Mouse (Mus musculus) hindbrain, postnatal 0 days (tissue): ENCODE results near the gene Mb. TPM values are rescaled to one million over a fixed set of nuclear protein-coding genes. Genes with fewer than 3 reads are reported as not detected.

Source experiments
- ATAC-seq: fragments of 200-750 bp; cut with Nextera tagmentation; 2 replicates; pipeline ENCODE4 v1.8.0; 2017; ENCODE audit warnings: mild to moderate bottlenecking, moderate TSS enrichment, moderate library complexity
- DNase-seq: peaks from one replicate; pipeline ENCODE4 v3.0.0-alpha.2; 2015; ENCODE audit warnings: low spot score
- H3K27ac ChIP-seq: fragments of 300-500 bp; sonication (generic); 2 replicates; pipeline ENCODE4 v1.5.1; 2014; ENCODE audit warnings: mild to moderate bottlenecking
- H3K27me3 ChIP-seq: fragments of 300-500 bp; sonication (generic); 2 replicates; pipeline ENCODE4 v1.6.1; 2014; ENCODE audit warnings: low read length, mixed read lengths; ENCODE audit not compliant: insufficient read depth
- H3K36me3 ChIP-seq: fragments of 300-500 bp; sonication (generic); 2 replicates; pipeline ENCODE4 v1.6.1; 2014; ENCODE audit warnings: low read length, mixed read lengths; ENCODE audit not compliant: insufficient read depth
- H3K4me1 ChIP-seq: fragments of 300-500 bp; sonication (generic); 2 replicates; pipeline ENCODE4 v1.6.1; 2014; ENCODE audit warnings: antibody characterized with exemption, low read length, mixed read lengths; ENCODE audit not compliant: insufficient read depth
- H3K4me2 ChIP-seq: fragments of 300-500 bp; sonication (generic); 2 replicates; pipeline ENCODE4 v1.6.1; 2014; ENCODE audit warnings: low read depth, mild to moderate bottlenecking, low read length, moderate library complexity, mixed read lengths
- H3K4me3 ChIP-seq: fragments of 300-500 bp; sonication (generic); 2 replicates; pipeline ENCODE4 v1.5.1; 2014; ENCODE audit warnings: low read length
- H3K9ac ChIP-seq: fragments of 300-500 bp; sonication (generic); replicated peaks from 2 replicates; pipeline ENCODE4 v1.6.1; 2014; ENCODE audit warnings: mild to moderate bottlenecking, low read length, moderate library complexity, mixed read lengths
- H3K9me3 ChIP-seq: fragments of 300-500 bp; sonication (generic); 2 replicates; pipeline ENCODE4 v1.6.1; 2016; ENCODE audit warnings: low read length, mixed read lengths
- CTCF ChIP-seq: IDR thresholded peaks from 2 replicates; pipeline ENCODE4 v1.5.1; 2016; ENCODE audit warnings: antibody characterized with exemption, control low read depth, low read depth
- WGBS: fragments of 180-500 bp; shearing (Covaris S2); extraction: QIAGEN DNeasy Blood & Tissue Kit; methylation state at CpG from one replicate; pipeline ENCODE4 v1.1.7; 2014; 5-methylcytosine and 5-hydroxymethylcytosine counted together
- polyA plus RNA-seq: library from polyadenylated mRNA; unstranded; fragments of >200 nt; fragmentation: Nextera tagmentation; extraction: Ambion mirVana; gene quantifications from 2 replicates; pipeline ENCODE4 v1.2.1, GENCODE M21; 2015
- total RNA-seq: library from RNA; depleted of rRNA; stranded (reverse); fragments of >200 nt; gene quantifications from 2 replicates; pipeline ENCODE4 v1.2.3, GENCODE M21; 2014

The Mb gene
- total and polyA plus RNA-seq, 2 experiments from 2014 or later: 0.20 TPM; not detected in 1

DNA sequence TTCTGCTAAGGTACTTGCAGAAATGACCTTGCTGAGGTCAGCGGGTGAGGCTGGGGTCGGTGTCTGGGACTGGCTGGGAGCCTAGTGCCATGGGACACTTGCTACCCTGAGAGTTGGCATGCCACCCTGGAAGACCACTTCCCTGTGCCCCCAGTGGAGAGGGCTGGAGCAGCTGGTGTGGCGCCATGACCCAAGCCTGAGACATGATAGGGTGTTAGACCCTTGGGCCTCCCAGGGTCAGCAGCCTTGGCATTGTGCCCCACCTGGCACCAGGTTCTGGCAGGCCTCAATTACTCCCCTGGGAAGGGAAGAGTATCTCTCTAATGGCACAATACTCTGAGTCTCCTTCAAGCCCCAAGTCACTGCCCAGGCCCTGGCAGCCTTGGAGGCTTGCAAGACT lies 29.4 kb downstream of the Mb start:
- Histone ChIP-seq H3K27me3 (no peaks in the 10 kb centered on the region), H3K4me2 (no peak overlapping the region), H3K4me3 (no peak overlapping the region), H3K36me3 (no peaks in the 10 kb centered on the region), H3K27ac (no peak overlapping the region), H3K9ac (no peak overlapping the region), H3K9me3 (no peaks in the 10 kb centered on the region), H3K4me1 (no peaks in the 10 kb centered on the region)
- TF ChIP-seq CTCF: no peak
- DNase-seq (no peak), ATAC-seq (no peak)
- 90% methylated on average over 3 of the region's 3 CpGs for WGBS

DNA sequence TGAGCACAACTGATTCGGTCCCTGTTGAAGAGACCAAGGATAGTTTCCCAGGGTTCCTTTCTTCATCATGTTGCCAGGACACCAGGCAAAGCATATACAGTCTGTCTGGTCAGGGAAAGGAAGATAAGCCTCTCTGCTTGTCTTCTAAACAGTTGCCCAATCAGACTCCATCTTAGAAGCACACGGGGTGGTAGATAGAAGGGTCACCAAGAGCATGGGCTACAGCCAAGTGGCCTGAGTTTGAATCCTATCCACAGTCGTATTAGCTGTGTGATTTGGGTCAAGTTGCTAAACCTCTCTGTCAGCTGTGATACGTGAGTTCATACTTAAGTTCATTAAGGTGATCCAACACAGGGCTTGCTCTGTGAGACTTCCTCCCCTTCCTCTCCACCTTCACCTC lies 30.3 kb downstream of the Mb start:
- Histone ChIP-seq H3K27ac (no peak overlapping the region), H3K4me2 (no peak overlapping the region), H3K4me1 (no peaks in the 10 kb centered on the region), H3K9me3 (no peaks in the 10 kb centered on the region), H3K36me3 (no peaks in the 10 kb centered on the region), H3K9ac (no peak overlapping the region), H3K4me3 (no peak overlapping the region), H3K27me3 (no peaks in the 10 kb centered on the region)
- ATAC-seq (no peak), DNase-seq (no peak)
- TF ChIP-seq CTCF: no peak
- WGBS: 86% methylated on average over 4 of the region's 4 CpGs

DNA sequence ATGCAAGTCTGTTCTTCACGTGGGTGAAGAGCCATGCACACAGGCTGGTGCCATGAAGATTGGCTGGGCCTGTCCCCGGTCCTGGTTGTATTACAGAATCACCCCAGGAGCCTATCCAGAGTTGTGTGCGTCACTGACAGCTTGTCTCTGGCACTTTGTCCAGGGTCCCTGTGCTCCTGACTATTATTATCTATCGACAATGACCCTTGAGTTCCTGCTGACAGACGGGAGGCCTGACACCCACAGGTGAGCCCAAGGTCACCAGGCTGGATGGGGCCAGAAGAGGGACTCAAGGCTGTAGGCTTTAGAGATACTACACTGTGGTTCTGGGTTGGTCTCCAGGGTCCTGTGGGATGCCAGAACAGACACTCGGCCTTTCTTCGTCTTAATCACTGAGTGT lies 30.9 kb downstream of the Mb start:
- no peak for ATAC-seq
- 81% methylated on average over 7 of the region's 7 CpGs for WGBS

DNA sequence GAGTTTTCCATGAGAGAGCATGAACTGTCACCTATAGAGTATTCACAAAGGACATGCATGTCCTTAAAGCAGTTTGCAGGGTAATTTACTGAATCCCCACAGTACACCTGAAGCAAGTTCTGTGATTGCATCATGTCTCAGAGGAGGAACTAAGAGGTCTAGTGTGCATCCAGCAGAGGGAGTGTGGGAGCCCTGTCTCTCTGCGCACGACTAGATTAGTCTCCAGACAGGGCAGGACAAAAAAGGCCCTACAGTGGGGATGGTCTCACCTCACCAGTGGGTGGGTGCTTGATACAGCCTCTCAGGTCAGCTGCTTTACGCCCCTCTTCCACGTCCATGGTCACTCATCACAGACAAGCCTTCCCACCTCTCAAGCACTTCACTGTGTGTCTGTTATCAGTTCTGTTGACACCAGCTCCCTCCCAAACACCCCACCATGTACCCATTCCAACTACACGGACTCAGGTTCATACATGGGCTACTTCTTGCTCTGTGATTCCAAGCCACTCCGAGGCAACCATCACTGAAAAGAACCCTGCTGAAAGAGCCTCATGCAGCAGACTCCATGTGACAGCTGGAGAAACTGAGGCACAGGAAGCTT lies 31.6 kb downstream of the Mb start:
- H3K36me3 ChIP-seq: no peaks in the 10 kb centered on the region
- no peak overlapping the region for H3K27ac ChIP-seq
- no peak overlapping the region for H3K4me2 ChIP-seq
- H3K4me3 ChIP-seq: no peak overlapping the region
- WGBS: 67% methylated on average over 6 of the region's 6 CpGs
- ATAC-seq (no peak), DNase-seq (peak; percentile 57)
- no peaks in the 10 kb centered on the region for H3K27me3 ChIP-seq
- H3K4me1 ChIP-seq: peaks cover 4% of the 10 kb centered on the region; the same call in 1 of the 2 replicates
- no peaks in the 10 kb centered on the region for H3K9me3 ChIP-seq
- peak; percentile 66 for TF ChIP-seq CTCF
- H3K9ac ChIP-seq: no peak overlapping the region

More for the DNA sequence above, 30.9 kb downstream of the Mb start:
- Histone ChIP-seq H3K4me2 (no peak overlapping the region), H3K4me3 (no peak overlapping the region), H3K27me3 (no peaks in the 10 kb centered on the region), H3K9me3 (no peaks in the 10 kb centered on the region), H3K9ac (no peak overlapping the region), H3K4me1 (peaks cover 4% of the 10 kb centered on the region; the same call in 1 of the 2 replicates), H3K27ac (no peak overlapping the region), H3K36me3 (no peaks in the 10 kb centered on the region)
- no peak for TF ChIP-seq CTCF
- DNase-seq: no peak

DNA sequence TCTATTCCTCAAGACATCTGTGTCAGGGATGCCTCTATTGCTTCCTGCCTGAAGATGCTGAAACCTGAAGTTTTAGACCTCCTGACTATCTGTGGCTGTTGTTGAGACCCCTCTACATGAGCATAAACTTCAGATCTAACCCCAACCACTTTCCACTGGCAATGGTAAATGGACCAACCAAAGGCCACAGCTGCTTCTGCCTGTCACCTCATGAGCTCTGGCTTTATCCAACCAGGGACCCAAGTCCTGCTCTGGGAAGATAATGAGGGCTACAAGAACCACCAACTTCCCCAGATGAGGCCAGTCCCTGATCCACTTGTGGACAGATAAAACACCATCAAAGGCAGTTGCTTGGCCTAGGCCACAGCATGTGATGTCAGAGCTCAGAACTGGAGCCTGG lies 32.6 kb downstream of the Mb start:
- Histone ChIP-seq H3K27me3 (no peaks in the 10 kb centered on the region), H3K9me3 (no peaks in the 10 kb centered on the region), H3K27ac (no peak overlapping the region), H3K4me1 (peaks cover 4% of the 10 kb centered on the region; the same call in 1 of the 2 replicates), H3K4me3 (no peak overlapping the region), H3K36me3 (no peaks in the 10 kb centered on the region), H3K9ac (no peak overlapping the region), H3K4me2 (no peak overlapping the region)
- no peak for TF ChIP-seq CTCF
- no peak for ATAC-seq
- no peak for DNase-seq

DNA sequence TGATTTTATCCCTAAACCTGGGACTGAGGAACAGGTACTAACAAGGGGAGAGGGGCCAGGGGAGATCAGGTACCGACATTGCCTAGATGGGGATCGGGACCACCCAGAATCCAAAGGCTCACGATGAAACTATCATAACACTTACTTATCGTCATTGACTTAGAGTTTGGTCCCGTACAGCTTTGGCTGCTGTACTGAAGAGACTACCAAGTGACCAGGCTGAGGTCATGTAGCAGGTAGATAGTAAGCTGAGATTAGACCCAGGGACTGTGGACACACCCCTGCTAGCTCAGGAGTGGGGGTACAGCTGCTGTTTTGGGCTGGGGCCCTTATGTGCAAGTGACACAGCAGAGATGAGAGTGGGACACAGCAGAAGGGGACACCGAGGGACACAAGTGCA lies 34.0 kb downstream of the Mb start:
- WGBS: 94% methylated on average over 6 of the region's 6 CpGs
- Histone ChIP-seq H3K4me1 (peaks cover 4% of the 10 kb centered on the region; the same call in 1 of the 2 replicates), H3K27ac (no peak overlapping the region), H3K4me3 (no peak overlapping the region), H3K27me3 (no peaks in the 10 kb centered on the region), H3K4me2 (no peak overlapping the region), H3K36me3 (no peaks in the 10 kb centered on the region), H3K9me3 (no peaks in the 10 kb centered on the region), H3K9ac (no peak overlapping the region)
- no peak for TF ChIP-seq CTCF
- DNase-seq: no peak
- no peak for ATAC-seq

DNA sequence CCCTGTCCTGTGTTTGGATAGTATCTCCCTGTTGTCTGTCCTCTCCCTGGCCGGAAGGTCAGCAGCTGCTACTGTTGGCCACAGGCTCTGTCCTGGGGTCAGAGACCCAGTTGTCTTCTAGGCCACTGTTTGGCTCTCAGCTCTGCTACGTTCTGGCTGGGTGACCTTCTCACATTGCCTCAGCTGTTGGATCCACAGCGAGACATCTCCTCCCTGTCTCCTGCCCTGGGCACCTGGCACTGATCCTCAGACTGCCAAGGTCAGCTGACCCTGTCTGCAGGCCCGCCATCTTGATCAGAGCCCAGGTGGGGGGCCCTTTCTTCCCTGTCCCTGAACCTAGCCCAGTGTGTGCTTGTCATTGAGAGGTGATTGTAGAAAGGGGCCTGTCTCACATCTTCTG lies 35.5 kb downstream of the Mb start:
- H3K4me1 ChIP-seq: peaks cover 4% of the 10 kb centered on the region; the same call in 1 of the 2 replicates
- H3K4me2 ChIP-seq: 0 out of 2 replicates have a peak overlapping the region, but pooled peaks have one; percentile 14
- H3K27ac ChIP-seq: peak overlapping the region; percentile 67; the same call in 1 of the 2 replicates
- no peak overlapping the region for H3K9ac ChIP-seq
- H3K9me3 ChIP-seq: no peaks in the 10 kb centered on the region
- no peaks in the 10 kb centered on the region for H3K36me3 ChIP-seq
- no peak for TF ChIP-seq CTCF
- no peaks in the 10 kb centered on the region for H3K27me3 ChIP-seq
- ATAC-seq: no peak
- no peak for DNase-seq
- WGBS: 70% methylated on average over 4 of the region's 4 CpGs
- H3K4me3 ChIP-seq: no peak overlapping the region
